Mouse (Mus musculus) heart, postnatal 0 days (tissue): ENCODE measurements around the gene Synpr. TPM values are rescaled to one million over a fixed set of nuclear protein-coding genes. Genes with fewer than 3 reads are reported as not detected.

Experiments
- ATAC-seq: fragments of 200-750 bp; cut with Nextera tagmentation; 2 replicates; pipeline ENCODE4 v1.8.0; 2017; ENCODE audit warnings: low read depth, moderate number of reproducible peaks, moderate library complexity; ENCODE audit not compliant: insufficient read depth
- DNase-seq: peaks from one replicate; pipeline ENCODE4 v3.0.0-alpha.2; 2016; ENCODE audit warnings: low spot score
- H3K27ac ChIP-seq: fragments of 300-500 bp; sonication (generic); 2 replicates; pipeline ENCODE4 v1.5.1; 2014; ENCODE audit warnings: low read depth, mild to moderate bottlenecking
- H3K27me3 ChIP-seq: fragments of 300-500 bp; sonication (generic); 2 replicates; pipeline ENCODE4 v1.6.1; 2014; ENCODE audit warnings: low read length, mixed read lengths; ENCODE audit not compliant: control insufficient read depth, insufficient read depth
- H3K36me3 ChIP-seq: fragments of 300-500 bp; sonication (generic); replicated peaks from 2 replicates; pipeline ENCODE4 v1.6.1; 2014; ENCODE audit warnings: low read length, mixed read lengths; ENCODE audit not compliant: control insufficient read depth, insufficient read depth
- H3K4me1 ChIP-seq: fragments of 300-500 bp; sonication (generic); 2 replicates; pipeline ENCODE4 v1.6.1; 2014; ENCODE audit warnings: antibody characterized with exemption; ENCODE audit not compliant: control insufficient read depth, insufficient read depth
- H3K4me2 ChIP-seq: fragments of 300-500 bp; sonication (generic); 2 replicates; pipeline ENCODE4 v1.6.1; 2014; ENCODE audit warnings: low read depth, mild to moderate bottlenecking, low read length, moderate library complexity
- H3K4me3 ChIP-seq: fragments of 300-500 bp; sonication (generic); 2 replicates; pipeline ENCODE4 v1.5.1; 2014; ENCODE audit warnings: low read depth, low read length
- H3K9ac ChIP-seq: fragments of 300-500 bp; sonication (generic); replicated peaks from 2 replicates; pipeline ENCODE4 v1.6.1; 2014; ENCODE audit warnings: low read depth, low read length, mixed read lengths
- H3K9me3 ChIP-seq: fragments of 300-500 bp; sonication (generic); replicated peaks from 2 replicates; pipeline ENCODE4 v1.6.1; 2016; ENCODE audit warnings: low read length; ENCODE audit not compliant: control insufficient read depth
- CTCF ChIP-seq: IDR thresholded peaks from 2 replicates; pipeline ENCODE4 v1.5.1; 2016; ENCODE audit warnings: antibody characterized with exemption, control low read depth, low read depth
- EP300 ChIP-seq: IDR thresholded peaks from 2 replicates; pipeline ENCODE4 v1.6.1; 2016; ENCODE audit warnings: antibody characterized with exemption, low read depth
- WGBS: fragments of 180-500 bp; shearing (Covaris S2); extraction: QIAGEN DNeasy Blood & Tissue Kit; methylation state at CpG from one replicate; pipeline ENCODE4 v1.1.7; 2014; 5-methylcytosine and 5-hydroxymethylcytosine counted together
- polyA plus RNA-seq: library from polyadenylated mRNA; unstranded; fragments of >200 nt; fragmentation: Nextera tagmentation; extraction: Ambion mirVana; gene quantifications from 2 replicates; pipeline ENCODE4 v1.2.1, GENCODE M21; 2015
- total RNA-seq: library from RNA; depleted of rRNA; stranded (reverse); fragments of >200 nt; gene quantifications from 2 replicates; pipeline ENCODE4 v1.2.3, GENCODE M21; 2014; ENCODE audit warnings: low replicate concordance

Synpr gene
- total and polyA plus RNA-seq, 2 experiments from 2014 or later = 0.04 to 0.15 TPM

GRCm38 (mm10) chr14:13649865-13650264 lies 365.3 kb downstream of the Synpr start:
- TF ChIP-seq EP300 (no peak), CTCF (no peak)
- WGBS = 83% methylated on average over 1 of the region's 1 CpGs
- Histone ChIP-seq H3K4me2 (no peak overlapping the region), H3K27ac (no peak overlapping the region), H3K36me3 (no peaks in the 10 kb centered on the region), H3K9ac (no peak overlapping the region), H3K4me3 (no peak overlapping the region), H3K9me3 (no peaks in the 10 kb centered on the region), H3K27me3 (no peaks in the 10 kb centered on the region), H3K4me1 (no peaks in the 10 kb centered on the region)
- no peak for ATAC-seq
- no peak for DNase-seq

GRCm38 (mm10) chr14:13651039-13651438 lies 366.5 kb downstream of the Synpr start:
- Histone ChIP-seq H3K4me3 (no peak overlapping the region), H3K4me2 (no peak overlapping the region), H3K27ac (no peak overlapping the region), H3K36me3 (no peaks in the 10 kb centered on the region), H3K4me1 (no peaks in the 10 kb centered on the region), H3K9me3 (no peaks in the 10 kb centered on the region), H3K27me3 (no peaks in the 10 kb centered on the region), H3K9ac (no peak overlapping the region)
- ATAC-seq (no peak), DNase-seq (no peak)
- TF ChIP-seq CTCF (no peak), EP300 (no peak)
- WGBS = 58% methylated on average over 1 of the region's 1 CpGs

GRCm38 (mm10) chr14:13651541-13652298 lies 367.1 kb downstream of the Synpr start:
- Histone ChIP-seq H3K27ac (no peak overlapping the region), H3K9ac (no peak overlapping the region), H3K27me3 (no peaks in the 10 kb centered on the region), H3K4me1 (no peaks in the 10 kb centered on the region), H3K36me3 (no peaks in the 10 kb centered on the region), H3K4me3 (no peak overlapping the region), H3K4me2 (no peak overlapping the region), H3K9me3 (no peaks in the 10 kb centered on the region)
- 68% methylated on average over 2 of the region's 2 CpGs for WGBS
- ATAC-seq (no peak), DNase-seq (no peak)
- TF ChIP-seq EP300 = no peak
- TF ChIP-seq CTCF = no peak
